Mouse (Mus musculus) R1 (cell line): ENCODE results near the gene Dennd1a.

Experiments used
- DNase-seq: peaks from one replicate; pipeline ENCODE4 v3.0.0-alpha.2; 2018; ENCODE audit warnings: low read depth, low spot score

The Dennd1a gene

DNA sequence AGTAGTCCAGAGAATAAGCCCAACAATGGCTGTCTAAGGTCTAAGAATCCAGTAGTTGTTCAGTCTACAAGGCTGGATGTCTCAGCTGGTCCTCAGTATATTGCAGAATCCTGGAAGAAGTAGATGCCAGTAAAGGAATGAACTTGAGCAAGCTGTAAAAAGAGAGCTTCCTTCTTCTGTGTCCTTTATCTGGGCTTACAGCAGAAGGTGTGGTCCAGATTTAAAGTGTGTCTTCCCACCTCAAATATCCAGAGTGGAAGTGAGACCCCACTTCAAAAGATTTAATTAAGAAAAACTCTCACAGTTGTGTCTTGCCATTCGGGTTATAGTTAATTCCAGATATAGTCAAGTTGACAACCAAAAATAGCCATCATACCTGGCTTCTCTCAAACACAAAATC, 162.5 kb downstream of the Dennd1a start:
- DNase-seq = no peak

GRCm38 (mm10) chr2:38115000-38115399, 172.2 kb downstream of the Dennd1a start:
- DNase-seq = no peak

DNA sequence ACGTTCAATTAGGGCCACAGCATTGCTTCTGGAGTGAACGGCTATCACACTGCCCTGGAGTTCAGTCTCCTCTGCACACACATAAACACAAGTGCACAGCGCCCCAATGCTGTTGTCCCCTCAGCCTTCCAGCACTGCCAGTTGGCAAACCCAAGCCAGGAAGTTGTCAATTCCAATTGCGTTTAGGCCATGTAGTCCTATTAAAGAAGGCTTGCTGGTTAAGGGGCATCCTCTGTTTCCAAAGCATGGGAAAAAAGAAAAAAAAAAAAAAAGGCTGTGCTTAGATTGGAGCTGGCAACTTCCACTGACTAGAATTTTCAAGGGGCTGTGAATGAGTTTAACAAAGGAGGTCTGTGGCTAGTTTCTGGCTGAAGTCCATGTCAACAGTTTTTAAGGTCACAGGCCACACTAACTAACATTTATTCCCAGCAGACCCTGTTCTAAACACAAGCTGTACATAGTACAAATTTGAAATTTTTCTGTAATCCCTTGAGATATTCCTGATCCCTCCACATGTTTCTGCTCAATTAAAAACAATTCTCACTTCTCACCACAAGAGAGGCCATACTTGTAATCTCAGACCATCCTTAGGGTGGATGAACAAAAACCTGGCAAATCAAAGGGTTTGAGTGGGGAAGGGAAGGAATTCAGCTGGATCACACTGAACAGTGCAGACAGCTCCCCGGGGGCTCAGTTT, 175.4 kb downstream of the Dennd1a start:
- no peak for DNase-seq

- no peak for DNase-seq
These were observed 178.6 kb downstream of the Dennd1a start for GRCm38 (mm10) chr2:38108586-38108985.

GRCm38 (mm10) chr2:38102674-38103073, 184.5 kb downstream of the Dennd1a start:
- DNase-seq = no peak

- DNase-seq = no peak
These were observed 186.9 kb downstream of the Dennd1a start for GRCm38 (mm10) chr2:38100289-38100688.

DNA sequence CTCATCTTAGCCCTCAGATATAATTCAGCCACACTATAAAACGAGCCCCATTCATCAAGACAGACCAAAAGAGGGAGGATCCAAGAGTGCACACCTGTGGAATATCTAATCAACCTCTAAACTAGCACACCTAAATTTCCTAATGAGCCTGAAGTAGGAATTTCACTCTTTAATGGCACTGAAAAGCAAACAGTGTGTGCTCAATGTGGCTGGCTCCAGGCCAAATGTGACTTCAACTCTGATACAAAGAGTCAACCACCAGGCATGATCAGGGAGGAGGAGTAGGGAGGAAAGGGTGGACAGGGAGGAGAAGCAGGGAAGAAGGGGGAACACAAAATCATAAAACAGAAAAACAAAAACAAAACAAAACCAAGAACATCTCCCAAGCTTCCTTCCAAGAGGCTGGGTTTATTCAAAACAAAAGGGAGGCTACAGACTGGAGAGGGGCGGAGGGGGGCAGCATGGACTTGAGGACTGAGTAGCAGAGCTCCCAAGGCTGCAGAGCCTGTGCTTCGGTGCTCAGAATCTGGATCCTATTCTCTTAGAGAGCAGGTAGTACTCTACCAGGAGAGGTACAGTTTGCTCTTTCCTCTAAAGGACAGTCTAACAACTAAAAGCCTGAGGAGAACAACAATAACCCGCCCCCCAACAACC, 187.9 kb downstream of the Dennd1a start:
- no peak for DNase-seq

GRCm38 (mm10) chr2:38097469-38097868, 189.7 kb downstream of the Dennd1a start:
- no peak for DNase-seq

DNA sequence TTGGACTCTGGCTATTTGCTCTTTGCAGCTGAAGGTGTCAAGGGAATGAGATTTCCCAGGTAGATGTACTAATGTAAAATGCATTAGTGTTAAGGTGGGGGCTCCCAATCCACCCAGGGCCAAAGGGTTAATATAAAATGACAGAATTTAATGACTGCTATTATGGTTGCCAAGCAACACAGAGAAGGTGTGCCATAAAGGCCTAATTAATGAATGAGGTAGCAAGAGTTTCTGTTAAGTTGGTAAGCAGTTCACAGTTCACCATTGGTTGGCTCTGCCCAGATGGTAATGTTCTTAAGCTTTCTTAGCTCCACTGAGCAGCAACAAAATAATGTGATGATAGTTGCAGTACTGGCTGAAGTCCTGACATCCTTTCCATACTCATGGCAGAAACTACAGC, 190.9 kb downstream of the Dennd1a start:
- no peak for DNase-seq

DNA sequence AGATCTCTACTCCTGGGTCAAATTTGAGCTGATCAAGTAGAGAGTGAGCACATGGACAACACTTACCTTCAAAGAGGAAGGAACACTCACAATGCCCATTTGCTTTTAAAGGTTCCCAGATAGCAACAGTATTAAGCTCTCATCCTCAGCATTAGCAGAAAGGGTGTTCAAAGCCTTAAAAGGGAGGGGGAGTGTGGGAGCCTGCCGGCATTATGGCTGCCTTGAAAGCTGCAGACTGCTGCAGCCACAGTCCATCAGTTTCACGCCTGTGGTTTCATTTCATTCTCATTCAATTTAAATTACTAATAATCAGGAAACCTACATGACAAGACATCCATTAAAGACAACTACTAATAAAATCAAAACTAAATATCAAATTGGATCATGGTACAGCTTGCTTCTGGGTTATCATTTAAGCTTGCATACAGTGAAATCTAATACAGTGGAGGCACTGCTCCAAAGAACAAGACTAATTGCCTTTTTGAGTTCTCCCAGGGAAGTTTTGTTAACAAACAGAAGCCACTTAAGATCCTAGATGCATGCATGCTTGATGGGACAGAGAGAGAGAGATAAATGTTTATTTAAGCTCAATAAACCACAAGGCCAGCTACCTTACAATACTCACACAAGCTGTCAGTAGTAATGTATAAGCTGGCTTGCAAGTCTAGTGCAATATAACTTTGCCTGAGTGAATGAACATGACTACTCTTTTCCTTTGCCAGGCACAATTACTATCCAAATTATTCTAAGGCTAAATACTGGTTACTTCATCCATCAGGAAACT, 192.6 kb downstream of the Dennd1a start:
- no peak for DNase-seq

DNA sequence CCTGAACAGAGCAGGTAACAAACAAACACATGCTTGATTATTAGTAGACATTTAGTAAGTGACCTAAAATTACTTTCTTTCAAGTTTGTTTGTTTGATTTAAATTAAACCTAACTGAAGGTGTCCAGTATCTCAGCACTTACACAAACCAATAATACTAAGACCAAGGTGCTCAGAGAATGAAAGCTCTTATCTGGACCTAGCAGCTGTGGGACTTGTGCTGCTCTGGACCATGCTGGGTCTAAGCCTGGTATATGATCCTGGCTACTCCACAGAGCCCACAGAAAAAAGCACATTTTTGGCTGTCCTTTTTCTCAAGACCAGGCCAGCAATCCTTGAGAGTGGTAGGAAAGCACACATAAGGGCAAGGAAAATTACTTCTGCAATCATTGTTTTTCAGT, 193.2 kb downstream of the Dennd1a start:
- no peak for DNase-seq

GRCm38 (mm10) chr2:38093242-38093641, 193.9 kb downstream of the Dennd1a start:
- no peak for DNase-seq

DNA sequence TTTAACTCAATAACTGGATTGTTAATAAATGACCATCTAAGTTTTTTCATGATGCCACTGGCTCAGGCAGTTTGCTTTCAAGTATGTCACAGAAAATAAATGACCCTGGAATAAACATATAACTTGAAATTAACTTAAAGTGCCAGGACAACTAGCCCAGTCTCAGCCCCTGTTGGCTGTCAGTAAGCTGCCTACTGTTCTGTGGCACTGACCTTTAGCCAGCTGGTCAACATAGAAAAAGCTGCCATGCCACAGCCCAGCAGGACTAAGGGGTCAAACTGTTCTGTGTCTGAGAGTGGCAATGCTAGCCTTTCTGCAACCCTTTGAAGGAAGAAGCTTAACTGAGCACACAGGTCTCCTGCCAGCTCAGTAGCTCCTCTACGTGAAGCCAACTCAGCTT, 198.8 kb downstream of the Dennd1a start:
- no peak for DNase-seq

- DNase-seq = no peak
These were observed 202.1 kb downstream of the Dennd1a start for GRCm38 (mm10) chr2:38085058-38085457.

DNA sequence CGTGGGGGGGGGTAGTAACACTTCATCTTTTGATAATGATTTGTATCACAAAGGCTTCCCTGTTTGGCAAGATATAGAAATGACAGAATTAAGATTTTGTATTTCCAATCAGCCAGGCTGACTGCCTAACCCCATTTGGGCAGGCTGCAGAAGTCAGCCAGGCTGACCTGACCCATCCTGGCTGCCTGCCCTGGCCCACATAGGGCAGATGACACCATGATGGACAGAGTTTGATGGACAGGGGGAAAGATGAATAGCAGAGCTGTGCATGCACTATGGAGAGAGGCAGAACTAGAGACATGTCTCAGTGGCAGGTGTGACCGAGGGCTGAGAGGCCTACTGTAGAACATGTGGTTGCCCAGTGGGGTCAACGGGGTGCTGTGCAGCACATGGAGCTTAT, 203.9 kb downstream of the Dennd1a start:
- no peak for DNase-seq

DNA sequence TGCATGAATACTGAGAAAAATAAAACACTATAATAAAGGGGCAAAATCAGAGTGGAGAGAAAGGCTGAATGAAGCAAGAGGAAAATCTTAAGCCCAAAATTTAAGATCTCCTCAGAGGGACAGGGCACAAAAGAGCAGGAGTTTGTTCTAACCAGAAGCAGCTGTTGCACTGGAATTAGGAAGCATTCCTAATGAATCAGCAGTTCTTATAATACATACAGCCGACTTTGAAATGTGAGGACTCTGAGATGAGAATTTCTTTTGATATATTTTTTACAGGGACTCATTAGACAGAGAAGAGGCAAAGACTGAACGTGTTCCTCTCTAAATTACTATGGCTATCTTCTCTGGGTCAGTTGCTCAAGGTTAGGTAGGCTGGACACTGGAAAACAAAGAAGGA, 212.7 kb downstream of the Dennd1a start:
- DNase-seq = no peak

- DNase-seq = no peak
These were observed 215.1 kb downstream of the Dennd1a start for GRCm38 (mm10) chr2:38072061-38072460.

DNA sequence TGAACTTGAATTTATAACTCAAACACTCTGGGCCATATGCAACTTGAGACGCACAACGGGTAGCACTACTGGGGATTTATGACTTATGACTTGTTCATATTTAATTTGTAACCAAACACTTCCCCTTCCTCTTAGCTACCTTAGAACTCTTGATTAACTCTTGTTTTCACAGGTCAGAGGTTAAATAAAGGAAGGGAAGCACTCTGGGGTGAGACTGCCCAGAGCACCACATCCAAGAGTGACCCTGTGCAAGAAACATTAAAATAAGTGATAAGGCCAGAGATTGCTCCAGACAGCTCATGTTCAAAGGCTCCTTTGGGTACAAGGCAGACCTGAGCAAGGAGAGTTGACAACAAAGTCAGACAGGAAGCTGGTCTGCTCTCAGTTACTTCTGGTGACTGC, 219.0 kb downstream of the Dennd1a start:
- no peak for DNase-seq

GRCm38 (mm10) chr2:38065914-38066313, 221.3 kb downstream of the Dennd1a start:
- DNase-seq = no peak

- no peak for DNase-seq
These were observed 222.9 kb downstream of the Dennd1a start for GRCm38 (mm10) chr2:38064266-38064665.

GRCm38 (mm10) chr2:38062156-38062555, 225.0 kb downstream of the Dennd1a start:
- DNase-seq = no peak

DNA sequence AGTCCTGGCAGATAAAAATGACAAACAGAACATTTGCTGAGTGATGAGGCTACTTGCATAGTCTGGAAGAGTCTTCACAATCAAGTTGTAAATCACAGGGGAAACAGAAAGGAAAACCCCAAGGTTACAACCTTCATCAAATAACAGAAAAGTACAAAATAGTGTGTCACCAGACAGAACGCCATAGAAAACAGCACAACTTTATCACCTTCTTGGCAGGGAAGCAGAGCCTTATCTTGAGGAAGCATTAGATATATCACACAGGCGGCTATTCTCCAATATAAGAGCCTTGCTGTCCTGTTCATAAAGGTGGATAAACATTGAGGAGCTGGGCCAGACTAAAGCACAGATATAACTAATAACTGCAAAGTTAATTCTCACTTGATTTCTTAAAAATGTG, 225.7 kb downstream of the Dennd1a start:
- DNase-seq = no peak

DNA sequence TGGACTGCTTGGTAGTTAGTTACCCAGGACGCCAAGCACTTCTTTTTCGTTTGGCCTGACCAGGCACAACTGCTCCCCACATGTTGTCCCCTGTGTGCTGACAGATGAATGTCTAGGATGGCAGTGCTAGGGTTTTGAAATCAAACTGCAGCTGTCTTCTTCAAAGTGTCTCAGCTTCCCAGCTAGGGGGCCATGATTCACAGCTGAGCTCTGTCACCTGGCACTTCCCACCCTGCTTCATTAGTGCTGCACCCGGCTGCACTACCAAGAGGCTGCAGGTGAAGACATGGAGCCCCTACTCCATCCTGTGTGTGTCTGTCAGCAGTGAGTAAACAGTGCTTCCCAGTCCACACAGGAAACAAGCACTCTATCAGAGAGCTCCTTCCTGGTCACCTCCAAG, 234.8 kb downstream of the Dennd1a start:
- no peak for DNase-seq
